Mouse (Mus musculus): ENCODE data around the gene Pgc. TPM values are rescaled to one million over a fixed set of nuclear protein-coding genes. Genes with fewer than 3 reads are reported as not detected.

Gene Pgc
- polyA plus RNA-seq, 1 experiment = 4.9 TPM

DNA sequence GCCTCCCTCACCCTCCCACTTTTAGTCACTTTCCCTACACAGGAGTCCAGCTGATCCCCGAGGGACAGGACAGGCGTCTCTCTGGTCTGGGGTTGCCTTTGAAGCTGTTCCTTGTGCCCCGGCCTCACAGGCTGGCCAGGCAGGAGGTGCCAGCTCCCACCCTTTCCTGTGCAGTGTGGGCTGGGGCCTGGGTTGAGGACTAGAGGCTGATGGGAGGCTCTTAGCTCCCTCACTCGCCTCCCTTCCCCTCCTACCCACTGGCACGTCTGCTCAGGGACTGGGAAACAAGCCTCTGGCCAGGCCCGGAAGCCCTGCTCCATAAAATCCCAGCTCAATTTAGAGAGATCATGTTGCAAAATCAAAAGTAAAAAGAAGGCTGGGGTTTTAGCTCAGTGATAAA, 47.0 kb downstream of the Pgc start:
- Histone ChIP-seq H3K27ac (ENCODE audit: insufficient read depth, low read length) (no peak overlapping the region), H3K4me3 (ENCODE audit: low read depth, low read length) (no peak overlapping the region), H3K9me3 (replicated peaks; ENCODE audit: control insufficient read depth, insufficient read depth, low read length, poor library complexity, severe bottlenecking) (no peaks in the 10 kb centered on the region), H3K27me3 (ENCODE audit: control insufficient read depth, insufficient read depth, low read length, poor library complexity, severe bottlenecking) (no peaks in the 10 kb centered on the region), H3K4me1 (ENCODE audit: control insufficient read depth, insufficient read depth, low read length) (peaks cover 2% of the 10 kb centered on the region), H3K36me3 (ENCODE audit: control insufficient read depth, insufficient read depth, low read length, poor library complexity, severe bottlenecking) (no peaks in the 10 kb centered on the region), H3K9ac (ENCODE audit: low read depth, poor library complexity, severe bottlenecking) (no peak overlapping the region)
- TF ChIP-seq EP300 (IDR thresholded peaks at IDR 0.05; ENCODE audit: insufficient read depth, low read depth, low read length) (no peak), CTCF (IDR thresholded peaks at IDR 0.05; ENCODE audit: low read depth, low read length) (no peak), POLR2A (IDR thresholded peaks at IDR 0.05; ENCODE audit: insufficient read depth, low read length) (no peak)

DNA sequence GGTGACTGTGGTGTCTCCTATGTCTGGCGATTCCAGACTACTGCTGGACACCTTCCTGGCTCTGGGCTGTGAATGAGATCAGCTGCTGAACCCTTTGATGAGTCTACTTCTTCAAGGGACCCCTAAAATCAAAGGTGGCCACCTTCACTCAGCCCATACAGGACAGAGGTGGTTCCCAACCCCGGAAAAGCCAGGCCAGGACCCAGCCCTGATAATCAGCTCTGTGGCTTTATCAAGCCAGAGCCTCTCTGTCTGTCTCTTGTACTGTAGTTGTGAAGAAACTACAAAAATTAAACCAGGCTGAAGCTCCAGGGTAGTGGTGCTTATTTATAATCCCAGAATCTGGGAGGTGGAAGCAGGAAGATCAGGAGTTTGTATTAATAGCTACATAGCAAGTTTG, 50.5 kb downstream of the Pgc start:
- peaks cover 8% of the 10 kb centered on the region for H3K4me1 ChIP-seq (ENCODE audit: control insufficient read depth, insufficient read depth, low read length)
- no peak overlapping the region for H3K9ac ChIP-seq (ENCODE audit: low read depth, poor library complexity, severe bottlenecking)
- TF ChIP-seq CTCF (IDR thresholded peaks at IDR 0.05; ENCODE audit: low read depth, low read length) (no peak), EP300 (IDR thresholded peaks at IDR 0.05; ENCODE audit: insufficient read depth, low read depth, low read length) (no peak), POLR2A (IDR thresholded peaks at IDR 0.05; ENCODE audit: insufficient read depth, low read length) (no peak)
- H3K27me3 ChIP-seq (ENCODE audit: control insufficient read depth, insufficient read depth, low read length, poor library complexity, severe bottlenecking) = no peaks in the 10 kb centered on the region
- H3K4me3 ChIP-seq (ENCODE audit: low read depth, low read length) = no peak overlapping the region
- no peaks in the 10 kb centered on the region for H3K9me3 ChIP-seq (replicated peaks; ENCODE audit: control insufficient read depth, insufficient read depth, low read length, poor library complexity, severe bottlenecking)
- H3K36me3 ChIP-seq (ENCODE audit: control insufficient read depth, insufficient read depth, low read length, poor library complexity, severe bottlenecking) = no peaks in the 10 kb centered on the region
- no peak overlapping the region for H3K27ac ChIP-seq (ENCODE audit: insufficient read depth, low read length)

DNA sequence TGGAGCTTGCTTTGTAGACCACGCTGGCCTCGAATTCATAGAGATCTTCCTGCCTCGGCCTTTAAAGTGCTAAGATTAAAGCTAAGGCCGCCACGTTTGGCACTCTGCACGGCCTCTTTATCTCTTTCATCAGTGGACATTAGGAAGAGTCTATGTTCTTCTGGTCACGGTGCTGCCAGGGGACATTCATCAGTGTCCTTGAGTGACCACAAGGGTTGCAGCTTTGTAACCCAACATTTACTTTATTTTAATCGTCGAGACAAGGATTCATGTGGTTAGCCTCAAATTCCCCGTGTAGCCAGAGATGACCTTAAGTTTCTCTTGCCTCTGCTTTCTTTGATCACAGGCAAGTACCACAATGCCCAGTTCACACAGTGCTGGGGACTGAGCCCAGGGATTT, 53.8 kb downstream of the Pgc start:
- Histone ChIP-seq H3K4me1 (ENCODE audit: control insufficient read depth, insufficient read depth, low read length) (peaks cover 24% of the 10 kb centered on the region), H3K36me3 (ENCODE audit: control insufficient read depth, insufficient read depth, low read length, poor library complexity, severe bottlenecking) (no peaks in the 10 kb centered on the region), H3K27ac (ENCODE audit: insufficient read depth, low read length) (no peak overlapping the region), H3K9me3 (replicated peaks; ENCODE audit: control insufficient read depth, insufficient read depth, low read length, poor library complexity, severe bottlenecking) (no peaks in the 10 kb centered on the region), H3K4me3 (ENCODE audit: low read depth, low read length) (no peak overlapping the region), H3K27me3 (ENCODE audit: control insufficient read depth, insufficient read depth, low read length, poor library complexity, severe bottlenecking) (no peaks in the 10 kb centered on the region), H3K9ac (ENCODE audit: low read depth, poor library complexity, severe bottlenecking) (no peak overlapping the region)
- no peak for TF ChIP-seq POLR2A (IDR thresholded peaks at IDR 0.05; ENCODE audit: insufficient read depth, low read length)
- TF ChIP-seq CTCF (IDR thresholded peaks at IDR 0.05; ENCODE audit: low read depth, low read length) = no peak
- no peak for TF ChIP-seq EP300 (IDR thresholded peaks at IDR 0.05; ENCODE audit: insufficient read depth, low read depth, low read length)

DNA sequence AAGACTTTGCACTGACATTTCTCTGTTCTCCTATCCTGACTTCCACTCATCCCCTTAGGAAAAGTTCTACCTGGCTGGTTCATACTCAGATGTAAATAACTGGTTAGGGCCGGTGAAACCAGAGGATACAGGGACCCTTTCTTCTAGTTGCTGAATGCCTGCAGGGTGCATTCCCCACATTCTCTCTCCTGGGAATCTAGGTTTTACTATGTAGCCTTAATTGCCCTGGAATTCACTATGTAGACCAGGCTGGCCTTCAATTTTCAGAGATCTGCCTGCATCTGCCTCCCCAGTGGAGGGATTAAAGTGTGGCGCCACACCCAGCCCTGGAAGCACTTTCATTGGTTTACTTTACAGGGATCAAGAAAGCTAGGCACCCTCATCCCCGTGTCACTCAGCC, 55.8 kb downstream of the Pgc start:
- no peaks in the 10 kb centered on the region for H3K36me3 ChIP-seq (ENCODE audit: control insufficient read depth, insufficient read depth, low read length, poor library complexity, severe bottlenecking)
- H3K27ac ChIP-seq (ENCODE audit: insufficient read depth, low read length) = no peak overlapping the region
- no peak overlapping the region for H3K4me3 ChIP-seq (ENCODE audit: low read depth, low read length)
- no peaks in the 10 kb centered on the region for H3K27me3 ChIP-seq (ENCODE audit: control insufficient read depth, insufficient read depth, low read length, poor library complexity, severe bottlenecking)
- no peaks in the 10 kb centered on the region for H3K9me3 ChIP-seq (replicated peaks; ENCODE audit: control insufficient read depth, insufficient read depth, low read length, poor library complexity, severe bottlenecking)
- TF ChIP-seq EP300 (IDR thresholded peaks at IDR 0.05; ENCODE audit: insufficient read depth, low read depth, low read length) (no peak), POLR2A (IDR thresholded peaks at IDR 0.05; ENCODE audit: insufficient read depth, low read length) (no peak), CTCF (IDR thresholded peaks at IDR 0.05; ENCODE audit: low read depth, low read length) (no peak)
- peaks cover 37% of the 10 kb centered on the region for H3K4me1 ChIP-seq (ENCODE audit: control insufficient read depth, insufficient read depth, low read length)
- H3K9ac ChIP-seq (ENCODE audit: low read depth, poor library complexity, severe bottlenecking) = no peak overlapping the region

DNA sequence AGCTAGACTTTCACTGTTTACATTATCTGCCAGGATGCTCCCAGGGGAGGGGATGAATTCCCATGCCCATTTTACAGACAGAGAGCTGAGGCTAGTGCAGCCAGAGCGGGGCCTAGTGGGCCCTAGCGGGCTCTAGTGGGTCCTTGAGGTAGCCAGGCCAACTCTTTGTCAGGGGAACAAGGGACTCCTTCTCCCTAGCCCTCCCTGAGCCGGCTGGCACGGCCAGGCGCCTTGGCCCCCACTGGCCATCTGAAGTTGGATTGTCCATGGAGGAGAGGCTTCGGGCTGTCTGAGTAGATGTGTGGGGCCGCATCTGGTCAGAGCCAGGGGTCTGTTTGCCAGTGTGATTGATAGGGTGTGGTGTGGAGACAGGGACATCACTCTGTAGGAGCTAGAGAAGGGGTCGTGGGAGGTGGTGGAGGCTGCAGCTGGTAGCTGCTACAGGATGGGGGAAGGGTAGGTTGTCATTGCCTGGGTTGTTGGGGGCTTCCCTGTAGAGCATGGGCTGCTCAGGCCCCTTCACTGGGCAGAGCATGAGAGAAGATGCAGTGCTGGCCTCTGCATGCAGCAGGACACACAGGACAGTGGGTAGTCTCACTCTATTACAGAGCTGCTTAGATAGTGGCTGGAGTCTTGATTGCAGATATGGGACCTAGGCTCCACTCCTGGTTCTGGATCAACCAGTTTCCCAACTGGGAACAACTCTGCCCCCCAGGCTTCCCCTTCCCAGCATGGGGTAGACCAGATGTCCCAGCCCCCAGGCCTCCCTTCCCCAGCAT, 57.0 kb downstream of the Pgc start:
- TF ChIP-seq EP300 (IDR thresholded peaks at IDR 0.05; ENCODE audit: insufficient read depth, low read depth, low read length) (peak; percentile 78), CTCF (IDR thresholded peaks at IDR 0.05; ENCODE audit: low read depth, low read length) (no peak)
- H3K9me3 ChIP-seq (replicated peaks; ENCODE audit: control insufficient read depth, insufficient read depth, low read length, poor library complexity, severe bottlenecking) = no peaks in the 10 kb centered on the region
- no peak overlapping the region for H3K27ac ChIP-seq (ENCODE audit: insufficient read depth, low read length)
- H3K9ac ChIP-seq (ENCODE audit: low read depth, poor library complexity, severe bottlenecking) = no peak overlapping the region
- no peaks in the 10 kb centered on the region for H3K36me3 ChIP-seq (ENCODE audit: control insufficient read depth, insufficient read depth, low read length, poor library complexity, severe bottlenecking)
- H3K27me3 ChIP-seq (ENCODE audit: control insufficient read depth, insufficient read depth, low read length, poor library complexity, severe bottlenecking) = no peaks in the 10 kb centered on the region
- H3K4me3 ChIP-seq (ENCODE audit: low read depth, low read length) = no peak overlapping the region
- H3K4me1 ChIP-seq (ENCODE audit: control insufficient read depth, insufficient read depth, low read length) = peaks cover 39% of the 10 kb centered on the region

Other genes starting within 250 kb of the Pgc start
- gene Taf8, start 224.6 kb upstream of the Pgc start, polyA plus RNA-seq (2011; ENCODE audit: insufficient read depth, insufficient read length, low read depth, missing spikeins) = 45.5 and 46.6 TPM in 2 replicates
- gene Ccnd3, start 221.8 kb upstream of the Pgc start, polyA plus RNA-seq (2011; ENCODE audit: insufficient read depth, insufficient read length, low read depth, missing spikeins) = 181 and 185 TPM in 2 replicates
- gene Bysl, start 115.3 kb upstream of the Pgc start, polyA plus RNA-seq (2011; ENCODE audit: insufficient read depth, insufficient read length, low read depth, missing spikeins) = 24.9 and 25.7 TPM in 2 replicates
- 26.4 and 36.9 TPM in 2 replicates for gene Med20, start 115.3 kb upstream of the Pgc start, polyA plus RNA-seq (2011; ENCODE audit: insufficient read depth, insufficient read length, low read depth, missing spikeins)
- 4.5 and 11.9 TPM in 2 replicates for gene Gm20517, start 115.3 kb upstream of the Pgc start, polyA plus RNA-seq (2011; ENCODE audit: insufficient read depth, insufficient read length, low read depth, missing spikeins)
- 15.8 and 16.8 TPM in 2 replicates for gene Usp49, start 96.2 kb upstream of the Pgc start, polyA plus RNA-seq (2011; ENCODE audit: insufficient read depth, insufficient read length, low read depth, missing spikeins)
- gene Tomm6, start 38.5 kb upstream of the Pgc start, polyA plus RNA-seq (2011; ENCODE audit: insufficient read depth, insufficient read length, low read depth, missing spikeins) = 221 and 231 TPM in 2 replicates
- 14.0 and 14.5 TPM in 2 replicates for gene Frs3, start 37.8 kb upstream of the Pgc start, polyA plus RNA-seq (2011; ENCODE audit: insufficient read depth, insufficient read length, low read depth, missing spikeins)
- 0.24 and 1.0 TPM in 2 replicates for gene Gm21981, start 32.4 kb upstream of the Pgc start, polyA plus RNA-seq (2011; ENCODE audit: insufficient read depth, insufficient read length, low read depth, missing spikeins)
- 2.0 and 2.2 TPM in 2 replicates for gene Prickle4, start 32.1 kb upstream of the Pgc start, polyA plus RNA-seq (2011; ENCODE audit: insufficient read depth, insufficient read length, low read depth, missing spikeins)
- gene Tfeb, start 10.2 kb downstream of the Pgc start, polyA plus RNA-seq (2011; ENCODE audit: insufficient read depth, insufficient read length, low read depth, missing spikeins) = 13.5 and 13.7 TPM in 2 replicates
- 22.3 and 27.9 TPM in 2 replicates for gene Mdfi, start 107.8 kb downstream of the Pgc start, polyA plus RNA-seq (2011; ENCODE audit: insufficient read depth, insufficient read length, low read depth, missing spikeins)
- 44.2 and 52.3 TPM in 2 replicates for gene Foxp4, start 197.8 kb downstream of the Pgc start, polyA plus RNA-seq (2011; ENCODE audit: insufficient read depth, insufficient read length, low read depth, missing spikeins)